Mouse (Mus musculus): Measurements from ENCODE around the gene Peli2. TPM values are rescaled to one million over a fixed set of nuclear protein-coding genes. Genes with fewer than 3 reads are reported as not detected.

Gene Peli2
- polyA plus RNA-seq, 1 experiment = not detected

DNA sequence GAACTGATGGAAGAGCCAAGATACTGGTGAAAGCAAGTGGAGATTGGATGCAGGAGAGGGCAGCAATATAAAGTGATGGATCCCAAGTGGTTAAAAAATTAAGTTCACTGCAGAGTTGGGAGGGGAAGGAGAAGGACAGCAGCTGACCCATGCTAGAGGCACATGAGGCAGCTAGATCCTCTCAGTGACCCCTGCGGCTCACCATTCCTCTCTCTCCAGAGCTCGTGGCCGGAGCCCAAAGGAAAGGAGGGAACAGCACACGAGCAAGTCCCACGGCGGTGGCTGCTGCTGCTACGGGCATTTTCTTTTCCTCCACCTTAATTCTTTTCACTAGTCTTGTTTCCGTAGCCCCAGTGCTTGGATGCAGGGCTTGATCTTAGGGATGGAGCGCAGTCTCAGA lies 89.5 kb downstream of the Peli2 start:
- TF ChIP-seq GATA1 (IDR thresholded peaks at IDR 0.05; ENCODE audit: low read length) = no peak

DNA sequence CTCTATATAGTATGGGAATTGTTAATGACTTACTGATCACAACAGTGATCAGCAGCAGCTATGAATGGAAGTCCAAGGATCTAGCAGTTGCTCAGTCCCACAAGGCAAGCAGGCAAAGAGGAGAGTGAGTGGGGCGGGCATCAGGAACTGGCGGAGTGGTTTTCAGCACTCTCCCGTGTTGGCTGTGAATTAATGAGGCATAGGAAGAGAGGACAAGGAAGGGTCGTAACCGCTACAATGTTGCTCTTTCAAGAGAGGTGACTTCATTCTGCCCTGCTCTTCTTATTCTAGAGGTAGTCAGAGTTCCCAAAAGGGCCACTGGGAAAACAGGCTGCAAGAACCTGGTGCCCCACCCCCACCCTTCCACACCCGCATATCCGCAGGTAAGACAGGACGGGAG lies 90.9 kb downstream of the Peli2 start:
- no peak for TF ChIP-seq GATA1 (IDR thresholded peaks at IDR 0.05; ENCODE audit: low read length)

DNA sequence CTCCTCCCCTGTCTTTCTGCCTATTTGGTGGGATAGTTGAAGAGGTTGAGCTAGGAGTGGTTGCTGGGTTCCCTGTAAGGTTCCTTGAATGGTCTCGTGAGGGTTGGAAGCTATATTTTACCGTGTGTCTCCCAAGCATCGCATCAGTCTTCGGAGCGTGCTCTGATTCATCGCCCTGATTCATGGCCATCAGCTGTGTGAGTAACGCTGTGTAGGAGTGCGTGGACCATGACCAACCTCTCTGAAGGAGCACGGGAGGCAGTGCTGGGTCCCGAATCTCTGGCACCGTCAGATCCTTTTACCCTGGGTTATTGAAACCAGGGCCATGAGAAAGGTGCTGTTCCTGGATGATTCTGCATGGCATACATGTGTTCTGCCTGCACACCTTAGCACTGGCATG lies 92.2 kb downstream of the Peli2 start:
- no peak for TF ChIP-seq GATA1 (IDR thresholded peaks at IDR 0.05; ENCODE audit: low read length)

DNA sequence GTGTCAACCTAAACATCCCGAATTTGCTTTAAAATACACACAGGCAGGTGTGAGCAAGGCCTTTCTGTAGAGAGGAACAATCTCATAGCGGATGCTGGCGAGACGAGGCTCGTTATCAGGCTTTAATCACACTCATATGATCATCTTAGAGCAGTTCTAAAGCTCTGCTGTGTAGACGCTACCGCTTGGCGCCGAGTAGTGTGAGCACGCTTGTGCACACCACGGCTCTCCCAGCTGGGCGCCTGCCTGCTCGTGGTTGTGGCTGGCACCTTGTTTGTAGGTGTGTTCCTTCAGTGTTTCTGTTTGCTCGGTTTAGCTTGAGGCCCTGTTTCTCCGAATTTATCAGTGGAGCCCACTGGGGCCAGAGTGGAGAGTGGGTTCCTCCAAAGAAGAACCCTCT lies 93.0 kb downstream of the Peli2 start:
- no peak for TF ChIP-seq GATA1 (IDR thresholded peaks at IDR 0.05; ENCODE audit: low read length)

DNA sequence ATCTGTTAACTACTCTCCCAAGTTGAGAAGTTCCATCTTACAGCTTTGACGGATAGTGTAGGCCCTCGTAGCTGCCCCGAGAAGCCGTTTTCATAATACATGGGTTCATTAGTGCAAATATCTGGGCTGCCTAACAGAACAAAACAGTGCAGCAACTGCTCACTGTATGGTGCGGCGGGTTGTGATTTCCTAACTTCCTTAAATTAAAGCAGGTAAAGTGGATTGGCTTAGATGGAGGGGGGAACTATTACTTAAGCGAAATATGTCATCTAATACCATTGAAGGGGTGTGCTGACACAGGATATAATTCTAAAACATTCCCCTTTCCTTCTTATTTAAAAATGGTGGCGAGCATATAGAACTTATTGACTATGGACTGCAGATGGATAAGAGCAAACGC lies 101.4 kb downstream of the Peli2 start:
- no peak for TF ChIP-seq GATA1 (IDR thresholded peaks at IDR 0.05; ENCODE audit: low read length)

DNA sequence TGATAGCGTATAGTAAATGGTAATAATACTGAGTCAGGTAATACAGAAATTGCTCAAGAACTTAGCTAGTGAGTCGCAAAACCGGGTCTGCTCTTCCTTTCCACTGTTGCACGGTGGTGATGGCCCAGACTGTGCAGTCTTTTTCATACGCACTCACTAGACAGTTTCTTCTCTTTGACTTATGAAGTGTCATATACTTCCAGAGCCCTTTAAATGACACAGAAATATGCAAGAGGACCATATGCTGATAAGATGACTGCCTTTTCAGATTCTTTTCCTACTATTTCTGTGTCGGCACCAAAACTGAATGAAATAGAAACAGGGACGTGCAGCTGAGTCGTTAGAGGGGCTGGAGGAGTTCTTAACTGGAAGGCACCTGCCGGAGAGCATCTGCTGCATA lies 102.1 kb downstream of the Peli2 start:
- no peak for TF ChIP-seq GATA1 (IDR thresholded peaks at IDR 0.05; ENCODE audit: low read length)

DNA sequence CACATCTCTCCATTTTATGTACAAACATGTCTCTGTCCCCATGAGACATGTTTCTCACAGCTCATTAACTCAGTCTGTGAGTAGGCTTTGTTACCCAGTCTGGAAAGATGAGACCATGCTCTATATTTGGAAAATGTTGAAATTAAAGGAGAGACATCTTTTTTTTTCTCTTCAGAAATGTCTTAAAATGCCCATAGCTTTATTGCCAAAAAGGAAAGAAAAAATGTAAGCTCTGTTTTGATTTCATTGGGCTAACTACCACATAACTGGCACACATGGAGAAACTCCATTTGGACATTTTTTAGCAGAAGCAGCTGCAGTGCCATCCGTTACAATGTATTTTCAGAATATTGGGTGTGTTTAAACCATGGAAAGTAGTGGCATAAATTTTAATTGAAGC lies 103.6 kb downstream of the Peli2 start:
- no peak for TF ChIP-seq GATA1 (IDR thresholded peaks at IDR 0.05; ENCODE audit: low read length)

DNA sequence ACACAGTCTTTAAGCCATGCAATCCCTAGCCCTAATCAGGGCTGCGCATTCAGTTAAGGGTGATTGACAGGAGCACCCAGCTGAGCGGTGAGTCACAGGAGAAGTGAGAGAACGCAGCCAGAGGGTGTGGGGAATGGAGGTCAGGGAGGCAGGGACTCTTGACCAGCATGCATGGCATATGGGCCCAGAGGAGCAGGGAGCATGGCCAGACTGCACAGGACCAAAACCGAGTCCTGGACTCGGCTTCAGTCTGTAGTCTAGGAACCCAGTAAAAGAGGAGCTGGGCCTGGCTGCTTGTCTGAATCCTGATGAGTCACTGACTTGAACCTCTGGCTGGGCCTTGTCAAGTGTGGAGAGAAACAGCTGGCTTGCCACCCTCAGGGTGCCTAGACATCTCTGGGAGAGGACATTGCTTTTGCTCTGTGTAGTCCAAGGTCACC lies 104.3 kb downstream of the Peli2 start:
- no peak for TF ChIP-seq GATA1 (IDR thresholded peaks at IDR 0.05; ENCODE audit: low read length)

DNA sequence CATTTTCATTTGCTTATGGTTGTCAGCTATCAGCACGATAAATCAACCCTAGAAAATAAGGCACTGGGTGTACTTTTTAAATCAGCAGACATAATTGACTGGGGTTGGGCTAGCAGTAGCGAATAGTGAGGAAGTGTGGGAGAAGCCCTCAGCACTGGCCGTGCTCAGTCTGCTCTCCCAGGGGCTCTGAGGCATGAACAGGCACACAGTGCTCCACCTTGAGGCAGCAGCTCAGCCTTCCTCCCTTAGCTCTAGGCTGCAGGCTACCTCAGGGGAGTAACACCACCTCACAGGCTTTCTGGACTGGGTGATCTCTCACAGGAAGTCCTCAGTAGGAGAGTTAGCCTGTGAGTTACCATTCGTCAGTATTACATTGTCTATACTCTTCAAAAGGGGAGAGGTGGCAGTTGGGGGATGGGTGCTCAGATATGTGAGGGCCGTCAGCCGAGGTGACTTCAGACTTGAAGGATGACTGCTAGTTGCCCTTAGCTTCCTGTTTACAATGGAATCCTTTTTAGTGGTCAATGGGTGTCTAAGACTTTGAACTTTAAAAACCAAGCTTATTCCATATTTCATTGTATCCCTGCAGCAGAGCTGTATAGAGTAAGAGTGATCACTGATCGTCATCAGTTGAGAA lies 105.3 kb downstream of the Peli2 start:
- no peak for TF ChIP-seq GATA1 (IDR thresholded peaks at IDR 0.05; ENCODE audit: low read length)

DNA sequence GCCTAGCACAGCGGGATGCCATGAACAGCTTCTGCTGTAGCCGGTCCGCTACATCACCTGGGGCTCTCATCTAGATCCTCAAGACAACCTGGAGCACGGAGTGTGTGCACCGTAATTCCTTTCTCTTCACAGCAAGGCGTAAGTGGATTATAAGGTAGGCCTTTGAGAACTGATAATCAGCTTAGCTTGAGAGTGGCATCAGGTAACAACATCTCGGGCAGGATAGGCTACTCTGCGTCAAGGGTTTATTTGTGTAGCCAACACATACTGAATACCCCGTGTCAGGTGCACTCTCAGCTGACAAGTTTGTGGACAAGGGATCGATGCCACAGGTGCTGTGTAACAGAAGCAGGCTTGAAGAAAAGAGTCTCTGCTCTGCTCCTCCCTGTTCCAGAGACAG lies 106.1 kb downstream of the Peli2 start:
- no peak for TF ChIP-seq GATA1 (IDR thresholded peaks at IDR 0.05; ENCODE audit: low read length)

DNA sequence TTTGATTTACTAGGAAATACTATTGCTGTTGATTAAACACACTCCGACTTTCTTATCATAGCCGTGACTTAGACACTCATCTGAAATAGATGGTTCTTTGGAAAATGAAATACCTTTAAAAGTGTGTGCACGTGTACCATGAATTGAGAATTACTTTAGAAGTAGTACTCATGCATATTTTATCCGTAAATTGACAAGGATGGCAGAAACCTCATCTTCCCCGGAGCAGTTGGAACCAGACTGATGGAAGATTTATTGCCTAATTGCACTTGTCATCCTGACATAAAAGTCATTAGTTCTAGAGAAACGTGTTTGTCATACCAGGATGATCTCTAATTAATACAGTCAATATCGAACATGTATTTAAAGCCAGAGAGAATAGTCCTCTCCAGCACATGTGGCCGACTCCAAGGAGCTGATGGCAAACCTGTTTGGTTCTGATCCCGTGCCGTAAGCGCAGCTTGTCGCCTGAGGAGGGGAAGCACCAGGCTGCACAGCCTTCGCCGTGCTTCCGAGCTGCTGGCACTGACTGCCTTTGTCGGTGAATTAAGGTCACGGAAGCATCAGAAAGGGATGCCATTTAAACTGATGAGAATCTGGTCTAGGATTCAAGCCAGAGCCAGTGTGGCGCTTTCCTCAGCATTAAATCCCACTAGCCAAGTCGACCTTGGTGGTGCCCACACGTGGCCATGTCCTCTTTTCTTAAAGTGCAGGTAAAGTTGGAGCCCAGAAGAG lies 114.3 kb downstream of the Peli2 start:
- no peak for TF ChIP-seq GATA1 (IDR thresholded peaks at IDR 0.05; ENCODE audit: low read length)

DNA sequence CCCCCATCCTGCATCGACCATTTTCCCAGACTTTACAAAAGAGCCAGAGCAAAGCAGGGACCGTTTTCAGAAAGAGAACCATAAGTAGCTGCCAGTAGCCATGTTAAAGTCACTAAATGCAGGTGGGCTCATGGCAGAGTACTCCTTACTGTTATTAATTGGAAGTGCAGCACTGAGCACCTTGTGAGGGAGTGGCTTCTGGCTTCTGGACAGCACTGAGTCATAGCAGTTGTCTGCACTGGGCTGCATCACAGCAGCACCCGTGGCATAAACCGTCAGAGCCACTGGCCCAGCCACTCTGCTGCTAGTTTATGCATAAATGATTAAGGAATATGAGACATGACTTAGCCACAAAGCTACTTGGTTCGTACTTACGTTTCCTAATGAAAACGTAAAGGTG lies 120.7 kb downstream of the Peli2 start:
- no peak for TF ChIP-seq GATA1 (IDR thresholded peaks at IDR 0.05; ENCODE audit: low read length)

DNA sequence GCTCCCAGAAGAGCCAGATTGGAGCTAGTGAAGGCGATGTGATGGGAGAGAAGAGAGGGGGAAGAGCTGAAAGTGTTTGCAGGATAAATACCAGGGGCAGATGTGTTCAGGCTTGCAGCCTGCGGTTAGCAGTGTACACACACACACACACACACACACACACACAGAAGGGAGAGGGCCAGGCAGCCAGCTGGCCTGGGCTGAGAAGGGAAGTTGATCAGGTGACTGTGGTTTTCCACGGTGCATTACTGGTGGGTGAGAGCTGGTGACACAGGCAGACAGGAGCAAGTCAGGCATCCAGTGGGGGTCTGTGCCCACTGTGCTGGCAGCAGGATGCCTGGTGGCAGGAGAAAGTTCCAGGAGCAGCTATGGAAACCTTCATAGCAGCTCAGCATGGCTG lies 125.6 kb downstream of the Peli2 start:
- no peak for TF ChIP-seq GATA1 (IDR thresholded peaks at IDR 0.05; ENCODE audit: low read length)

DNA sequence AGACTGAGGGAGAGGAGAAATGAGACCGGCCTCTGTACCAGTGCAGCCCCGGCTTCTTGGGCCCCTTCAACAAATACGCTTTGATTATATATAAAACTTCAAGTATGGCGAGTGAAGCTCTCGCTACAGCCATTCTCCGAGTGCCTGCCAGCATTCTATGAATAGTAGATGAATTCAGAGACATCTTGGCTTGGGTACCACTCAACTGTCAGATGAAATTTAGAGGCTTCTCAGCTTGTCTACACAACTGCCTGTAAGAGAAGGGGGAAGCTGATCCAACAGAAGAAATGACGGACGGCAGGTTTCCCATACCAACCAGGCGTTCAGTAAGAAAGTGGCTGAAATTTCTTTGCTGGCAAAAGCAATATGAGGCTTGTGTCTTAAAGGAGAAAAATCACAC lies 126.3 kb downstream of the Peli2 start:
- no peak for TF ChIP-seq GATA1 (IDR thresholded peaks at IDR 0.05; ENCODE audit: low read length)

DNA sequence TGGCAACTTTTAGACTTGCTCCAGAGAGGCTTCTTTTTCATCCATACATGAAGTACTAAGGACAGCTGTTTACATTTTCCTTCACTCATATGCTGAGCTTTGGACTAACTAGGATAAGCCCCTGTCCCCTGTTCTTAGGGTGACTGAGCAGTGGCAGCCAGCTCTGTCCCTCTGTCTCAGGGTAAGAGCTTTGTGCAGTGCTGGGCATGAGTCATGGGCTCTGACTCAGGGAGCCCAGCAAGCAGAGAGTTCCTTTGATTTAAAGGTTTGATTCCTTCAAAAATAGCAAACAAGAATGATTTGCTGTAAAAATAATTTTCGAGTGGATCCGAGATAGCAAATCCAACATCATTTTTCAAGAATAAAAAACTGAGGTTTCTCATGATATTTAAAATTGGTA lies 128.8 kb downstream of the Peli2 start:
- no peak for TF ChIP-seq GATA1 (IDR thresholded peaks at IDR 0.05; ENCODE audit: low read length)

DNA sequence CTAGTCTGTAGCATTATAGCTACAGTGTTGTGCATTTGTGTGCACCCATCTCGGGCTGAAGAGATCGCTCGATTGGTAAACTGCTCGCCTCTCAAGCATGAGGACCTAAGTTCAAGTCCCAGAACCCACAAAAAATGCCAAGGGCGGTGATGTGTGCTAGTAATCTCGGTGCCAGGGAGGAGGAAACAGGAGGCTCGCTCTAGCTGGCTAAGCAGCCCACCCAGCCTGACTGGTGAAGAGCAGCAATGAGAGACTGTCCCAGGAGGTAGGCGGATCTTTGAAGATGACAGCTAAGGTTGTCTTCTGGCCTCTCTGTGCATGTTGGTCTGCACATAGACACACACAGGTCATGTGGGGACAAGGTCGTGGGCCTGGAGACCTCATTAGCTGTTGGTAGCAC lies 129.3 kb downstream of the Peli2 start:
- no peak for TF ChIP-seq GATA1 (IDR thresholded peaks at IDR 0.05; ENCODE audit: low read length)

DNA sequence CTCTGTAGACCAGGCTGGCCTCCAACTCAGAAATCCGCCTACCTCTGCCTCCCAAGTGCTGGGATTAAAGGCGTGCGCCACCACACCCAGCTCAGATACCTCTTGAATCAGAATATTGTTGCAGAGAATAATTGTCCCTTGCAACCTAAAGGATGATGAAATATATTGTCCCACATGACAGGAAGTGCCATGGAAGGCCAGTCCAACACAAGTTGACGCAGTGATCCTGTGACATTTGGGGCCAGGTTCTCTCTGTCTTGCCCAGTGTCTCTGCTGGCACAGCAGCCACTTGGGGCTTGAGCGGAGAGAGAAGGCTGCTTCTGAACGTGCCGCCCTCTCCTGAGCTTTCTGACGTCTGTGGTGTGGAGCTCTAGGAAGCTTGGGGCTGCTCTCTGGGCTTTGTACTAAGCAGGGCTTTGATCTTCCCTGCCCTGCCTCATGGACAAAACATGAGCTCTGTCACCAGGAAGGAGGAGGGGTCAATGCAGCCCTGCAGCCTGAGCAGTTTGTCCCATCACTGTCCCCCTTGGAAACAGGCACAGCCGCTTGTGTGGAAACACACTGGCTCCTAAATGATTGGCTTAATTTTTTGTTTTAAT lies 130.9 kb downstream of the Peli2 start:
- TF ChIP-seq GATA1 (IDR thresholded peaks at IDR 0.05; ENCODE audit: low read length) = no peak

All from G1E-ER4 (cell line).